8 mouse cellular contexts compared by ENCODE assay signal in genomic region chr9:57520375-57521055, GRCm38 (mm10). TPM values are rescaled to one million over a fixed set of nuclear protein-coding genes. Genes with fewer than 3 reads are reported as not detected.
DNase-seq lines count a peak whose midpoint lies in the region; ATAC-seq and TF ChIP-seq lines count a peak whose summit lies in the region.

No protein-coding gene starts in this region.

- H3K36me3 ChIP-seq in C2C12 (ENCODE audit: control insufficient read depth, insufficient read depth) = no peaks in the 10 kb centered on the region
- H3K36me3 ChIP-seq in forebrain, embryonic 10.5 days (replicated peaks) = 0 out of 2 replicates have a peak, but pooled peaks cover 2% of the 10 kb centered on the region
- no peaks in the 10 kb centered on the region for H3K36me3 ChIP-seq in limb, embryonic 14.5 days (ENCODE audit: control insufficient read depth, insufficient read depth, low read length)

- peaks cover 44% of the 10 kb centered on the region for H3K79me2 ChIP-seq in C2C12 (ENCODE audit: control insufficient read depth, insufficient read depth)

- H3K9me3 ChIP-seq in forebrain, embryonic 10.5 days = no peaks in the 10 kb centered on the region
- no peaks in the 10 kb centered on the region for H3K9me3 ChIP-seq in limb, embryonic 14.5 days (ENCODE audit: control insufficient read depth, low read length)

- no peak overlapping the region for H3ac ChIP-seq in C2C12 (ENCODE audit: control insufficient read depth, insufficient read length, low read depth)

- H3K4me1 ChIP-seq in forebrain, embryonic 10.5 days = peaks cover 33% of the 10 kb centered on the region
- peaks cover 10% of the 10 kb centered on the region; the same call in 1 of the 2 replicates for H3K4me1 ChIP-seq in limb, embryonic 14.5 days (ENCODE audit: control insufficient read depth, insufficient read depth, low read length)

- peak overlapping the region; percentile 98 for H3K27ac ChIP-seq in forebrain, embryonic 10.5 days
- H3K27ac ChIP-seq in limb, embryonic 14.5 days (replicated peaks; ENCODE audit: low read depth, low read length) = no peak overlapping the region

- no peak for TF ChIP-seq POLR2A in limb, embryonic 14.5 days (IDR thresholded peaks at IDR 0.05; ENCODE audit: borderline replicate concordance, extremely low read depth, insufficient read depth, insufficient read length)

- 25% methylated on average over 16 of the region's 16 CpGs for WGBS in forebrain, embryonic 10.5 days
- 25% methylated on average over 16 of the region's 16 CpGs for WGBS in limb, embryonic 14.5 days

- peaks cover 40% of the 10 kb centered on the region for H3K79me3 ChIP-seq in C2C12 (ENCODE audit: low read depth)

- ATAC-seq in limb, embryonic 14.5 days (ENCODE audit: low FRiP score, low read depth) = peak; percentile 45; the same call in 1 of the 2 replicates
- no peak for ATAC-seq in megakaryocyte progenitor cell, adult 5-6 weeks (replicated peaks; ENCODE audit: poor library complexity)

- H3K4me3 ChIP-seq in C2C12 (ENCODE audit: insufficient read depth, poor library complexity, severe bottlenecking) = peak overlapping the region; percentile 64
- H3K4me3 ChIP-seq in forebrain, embryonic 10.5 days = peak overlapping the region; percentile 99
- peak overlapping the region; percentile 95 for H3K4me3 ChIP-seq in limb, embryonic 14.5 days (replicated peaks; ENCODE audit: low read length)

- H3K27me3 ChIP-seq in C2C12 (ENCODE audit: control insufficient read depth, insufficient read depth, insufficient read length) = no peaks in the 10 kb centered on the region
- H3K27me3 ChIP-seq in forebrain, embryonic 10.5 days (ENCODE audit: poor library complexity, severe bottlenecking) = no peaks in the 10 kb centered on the region
- H3K27me3 ChIP-seq in limb, embryonic 14.5 days (ENCODE audit: control insufficient read depth, insufficient read depth, low read length) = no peaks in the 10 kb centered on the region

- H3K9ac ChIP-seq in limb, embryonic 14.5 days (ENCODE audit: low read depth, low read length, severe bottlenecking) = peak overlapping the region; percentile 92

- DNase-seq in cerebellum, adult 9-10 months = peak; percentile 64
- no peak for DNase-seq in cerebellum, postnatal 25 days
- DNase-seq in forebrain, embryonic 10.5 days (ENCODE audit: extremely low spot score, low spot score) = no peak
- DNase-seq in limb, embryonic 14.5 days (ENCODE audit: low spot score) = no peak
- no peak for DNase-seq in layer of hippocampus, postnatal 25 days (ENCODE audit: extremely low spot score in 1 of 2, low spot score in 1 of 2)
- DNase-seq in cerebellum, adult 18-20 months = no peak

- peak overlapping the region; percentile 92 for H3K4me2 ChIP-seq in limb, embryonic 14.5 days (replicated peaks; ENCODE audit: low read depth, low read length, severe bottlenecking)

- no peak for TF ChIP-seq CTCF in C2C12 (IDR thresholded peaks at IDR 0.05; ENCODE audit: control insufficient read depth, insufficient read depth, insufficient read length)

TF ChIP-seq in C2C12, 6 proteins besides CTCF, POLR2A, EP300 and RAD21:
- TF ChIP-seq USF1 (IDR thresholded peaks at IDR 0.05; ENCODE audit: low read depth) = peak; percentile 50
- TF ChIP-seq MAX (IDR thresholded peaks at IDR 0.05) = no peak

RNA-seq across cellular contexts. Expression of gene Cox5a, which starts 0.6 kb away (rescaled TPM):
- polyA plus RNA-seq in C2C12 (2012; fragmentation: generic; extraction: Trizol) = 630 TPM
- 686 and 693 TPM in 2 replicates for polyA plus RNA-seq in forebrain, embryonic 10.5 days (2016; fragmentation: Nextera tagmentation; extraction: Ambion mirVana)
- 168 and 174 TPM in 2 replicates for polyA plus RNA-seq in limb, embryonic 14.5 days (2012; rRNA removed)
- polyA plus RNA-seq in limb, embryonic 14.5 days (2014; fragmentation: Nextera tagmentation; extraction: Ambion mirVana) = 436 and 466 TPM in 2 replicates
- total RNA-seq in megakaryocyte progenitor cell, adult 5-6 weeks (2015) = 617 and 644 TPM in 2 replicates
- total RNA-seq in megakaryocyte progenitor cell, adult 5-6 weeks (2017) = 85.1 and 114 TPM in 2 replicates
- total RNA-seq in layer of hippocampus, postnatal 25 days (2021) = 100 to 1,000 TPM; 389 to 459 TPM

RNA-seq across cellular contexts. Expression of gene Rpp25, which starts 16.7 kb away (rescaled TPM):
- polyA plus RNA-seq in C2C12 (2012; fragmentation: generic; extraction: Trizol) = 0.55 TPM
- 1.2 and 1.4 TPM in 2 replicates for polyA plus RNA-seq in forebrain, embryonic 10.5 days (2016; fragmentation: Nextera tagmentation; extraction: Ambion mirVana)
- 0.60 and 0.74 TPM in 2 replicates for polyA plus RNA-seq in limb, embryonic 14.5 days (2012; rRNA removed)
- polyA plus RNA-seq in limb, embryonic 14.5 days (2014; fragmentation: Nextera tagmentation; extraction: Ambion mirVana) = 0.94 and 1.5 TPM in 2 replicates
- 0.12 and 0.30 TPM in 2 replicates for total RNA-seq in megakaryocyte progenitor cell, adult 5-6 weeks (2015)
- total RNA-seq in megakaryocyte progenitor cell, adult 5-6 weeks (2017) = 0.20 TPM in 1 of 2 replicates, not detected in the other
- 10 to 100 TPM; 10.9 to 13.2 TPM for total RNA-seq in layer of hippocampus, postnatal 25 days (2021)

RNA-seq across cellular contexts. Expression of gene Fam219b, which starts 16.8 kb away (rescaled TPM):
- polyA plus RNA-seq in C2C12 (2012; fragmentation: generic; extraction: Trizol) = 20.9 TPM
- polyA plus RNA-seq in forebrain, embryonic 10.5 days (2016; fragmentation: Nextera tagmentation; extraction: Ambion mirVana) = 17.7 and 18.7 TPM in 2 replicates
- 16.2 and 19.0 TPM in 2 replicates for polyA plus RNA-seq in limb, embryonic 14.5 days (2012; rRNA removed)
- 25.2 and 27.0 TPM in 2 replicates for polyA plus RNA-seq in limb, embryonic 14.5 days (2014; fragmentation: Nextera tagmentation; extraction: Ambion mirVana)
- 4.5 and 6.9 TPM in 2 replicates for total RNA-seq in megakaryocyte progenitor cell, adult 5-6 weeks (2015)
- total RNA-seq in megakaryocyte progenitor cell, adult 5-6 weeks (2017) = 9.2 and 12.8 TPM in 2 replicates
- 10 to 100 TPM; 21.5 to 22.5 TPM for total RNA-seq in layer of hippocampus, postnatal 25 days (2021)

RNA-seq across cellular contexts. Expression of gene Mpi, which starts 32.0 kb away (rescaled TPM):
- polyA plus RNA-seq in C2C12 (2012; fragmentation: generic; extraction: Trizol) = 35.7 TPM
- polyA plus RNA-seq in forebrain, embryonic 10.5 days (2016; fragmentation: Nextera tagmentation; extraction: Ambion mirVana) = 63.2 and 66.9 TPM in 2 replicates
- 51.0 and 55.6 TPM in 2 replicates for polyA plus RNA-seq in limb, embryonic 14.5 days (2012; rRNA removed)
- polyA plus RNA-seq in limb, embryonic 14.5 days (2014; fragmentation: Nextera tagmentation; extraction: Ambion mirVana) = 34.4 and 37.5 TPM in 2 replicates
- total RNA-seq in megakaryocyte progenitor cell, adult 5-6 weeks (2015) = 15.5 and 21.5 TPM in 2 replicates
- total RNA-seq in megakaryocyte progenitor cell, adult 5-6 weeks (2017) = 14.0 and 17.2 TPM in 2 replicates
- total RNA-seq in layer of hippocampus, postnatal 25 days (2021) = 10 to 100 TPM; 69.5 to 76.0 TPM

RNA-seq across cellular contexts. Expression of gene Scamp2, which starts 40.2 kb away (rescaled TPM):
- 22.5 TPM for polyA plus RNA-seq in C2C12 (2012; fragmentation: generic; extraction: Trizol)
- 51.1 and 52.8 TPM in 2 replicates for polyA plus RNA-seq in forebrain, embryonic 10.5 days (2016; fragmentation: Nextera tagmentation; extraction: Ambion mirVana)
- 75.3 and 99.2 TPM in 2 replicates for polyA plus RNA-seq in limb, embryonic 14.5 days (2012; rRNA removed)
- 81.7 and 82.5 TPM in 2 replicates for polyA plus RNA-seq in limb, embryonic 14.5 days (2014; fragmentation: Nextera tagmentation; extraction: Ambion mirVana)
- 71.1 and 73.2 TPM in 2 replicates for total RNA-seq in megakaryocyte progenitor cell, adult 5-6 weeks (2015)
- total RNA-seq in megakaryocyte progenitor cell, adult 5-6 weeks (2017) = 26.2 and 28.2 TPM in 2 replicates
- total RNA-seq in layer of hippocampus, postnatal 25 days (2021) = 10 to 100 TPM; 26.2 TPM
